Mouse (Mus musculus): ENCODE results near the gene Fmo1.

Fmo1 gene

DNA sequence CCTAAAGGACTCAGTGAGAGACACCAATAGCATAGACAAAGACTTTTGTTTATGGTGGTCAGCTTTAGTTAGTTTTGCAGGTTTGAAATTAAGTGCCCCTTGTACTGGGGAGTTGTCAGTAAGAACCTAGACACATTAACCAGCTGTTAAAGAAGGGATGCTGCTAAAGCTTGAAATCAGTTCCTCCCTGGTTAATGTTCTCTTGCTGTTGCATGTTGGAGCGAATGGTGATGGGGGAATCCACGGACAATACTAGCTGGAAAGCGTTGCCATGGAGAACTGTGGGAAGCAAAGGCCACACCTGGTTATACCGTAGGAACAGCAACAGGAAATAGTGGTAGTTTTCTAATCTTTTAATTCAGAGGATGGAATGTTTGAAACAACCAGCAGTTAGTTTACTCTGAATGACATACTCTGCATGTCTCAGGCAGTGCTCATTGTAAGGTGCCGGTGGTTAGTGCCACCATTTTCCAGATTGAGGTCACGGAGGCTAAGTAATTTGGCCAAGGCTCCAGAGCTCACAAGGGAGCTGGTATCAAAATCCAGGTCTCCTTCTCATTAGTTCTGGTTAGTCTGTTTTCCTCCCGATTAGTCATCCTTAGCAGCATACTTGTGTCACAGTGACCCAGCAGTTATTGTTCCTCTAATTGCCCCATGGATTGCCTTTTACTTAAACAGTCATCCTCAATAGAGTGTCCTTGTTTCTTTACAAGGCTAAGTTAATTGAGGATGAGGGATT lies 73.9 kb downstream of the Fmo1 start:
- no peak for DNase-seq (ENCODE audit: low read depth)

GRCm38 (mm10) chr1:162785222-162785621 lies 81.2 kb downstream of the Fmo1 start:
- DNase-seq (ENCODE audit: low read depth), result no peak

GRCm38 (mm10) chr1:162783669-162784248 lies 82.7 kb downstream of the Fmo1 start:
- no peak for DNase-seq (ENCODE audit: low read depth)

GRCm38 (mm10) chr1:162781035-162781434 lies 85.4 kb downstream of the Fmo1 start:
- peak; percentile 11 for DNase-seq (ENCODE audit: low read depth)
